Mouse (Mus musculus) stomach, embryonic 14.5 days (tissue): ENCODE measurements around the gene Hgd. TPM values are rescaled to one million over a fixed set of nuclear protein-coding genes. Genes with fewer than 3 reads are reported as not detected.
A peak's percentile ranks its signal among the peaks of the same experiment; 100 is the strongest.

Experiments
- ATAC-seq: fragments of 200-750 bp; cut with Nextera tagmentation; 2 replicates; pipeline ENCODE4 v1.8.0; 2017; ENCODE audit warnings: low read depth, moderate TSS enrichment; ENCODE audit not compliant: insufficient number of reproducible peaks, insufficient read depth, low FRiP score
- H3K27ac ChIP-seq: fragments of 300-500 bp; sonication (generic); 2 replicates; pipeline ENCODE4 v1.5.1; 2014; ENCODE audit warnings: mild to moderate bottlenecking, low read length, moderate library complexity, mixed read lengths
- H3K27me3 ChIP-seq: fragments of 300-500 bp; sonication (generic); 2 replicates; pipeline ENCODE4 v1.6.1; 2014; ENCODE audit warnings: low read length, control low read depth, mixed read lengths; ENCODE audit not compliant: control insufficient read depth, insufficient read depth
- H3K36me3 ChIP-seq: fragments of 300-500 bp; sonication (generic); 2 replicates; pipeline ENCODE4 v1.6.1; 2014; ENCODE audit warnings: mild to moderate bottlenecking, control low read depth, low read length, moderate library complexity, mixed read lengths; ENCODE audit not compliant: control insufficient read depth, insufficient read depth
- H3K4me1 ChIP-seq: fragments of 300-500 bp; sonication (generic); 2 replicates; pipeline ENCODE4 v1.6.1; 2014; ENCODE audit warnings: low read length, control low read depth, mixed read lengths; ENCODE audit not compliant: control insufficient read depth, insufficient read depth
- H3K4me2 ChIP-seq: fragments of 300-500 bp; sonication (generic); replicated peaks from 2 replicates; pipeline ENCODE4 v1.6.1; 2014; ENCODE audit warnings: low read depth, low read length, control low read depth
- H3K4me3 ChIP-seq: fragments of 300-500 bp; sonication (generic); 2 replicates; pipeline ENCODE4 v1.5.1; 2014; ENCODE audit warnings: low read depth, low read length, control low read depth
- H3K9ac ChIP-seq: fragments of 300-500 bp; sonication (generic); replicated peaks from 2 replicates; pipeline ENCODE4 v1.6.1; 2014; ENCODE audit warnings: low read depth, mild to moderate bottlenecking, control low read depth, low read length, moderate library complexity, mixed read lengths
- H3K9me3 ChIP-seq: fragments of 300-500 bp; sonication (generic); 2 replicates; pipeline ENCODE4 v1.6.1; 2016; ENCODE audit warnings: low read depth, low read length, control low read depth; ENCODE audit not compliant: control insufficient read depth
- WGBS: fragments of 180-500 bp; shearing (Covaris S2); extraction: QIAGEN DNeasy Blood & Tissue Kit; methylation state at CpG from one replicate; pipeline ENCODE4 v1.1.7; 2014; 5-methylcytosine and 5-hydroxymethylcytosine counted together
- polyA plus RNA-seq: library from polyadenylated mRNA; unstranded; fragments of >200 nt; fragmentation: Nextera tagmentation; extraction: Ambion mirVana; gene quantifications from 2 replicates; pipeline ENCODE4 v1.2.1, GENCODE M21; 2014

Gene Hgd
- polyA plus RNA-seq, 1 experiment from 2014 or later = not detected

GRCm38 (mm10) chr16:37603431-37603830 lies 23.5 kb downstream of the Hgd start:
- Histone ChIP-seq H3K4me1 (no peaks in the 10 kb centered on the region), H3K4me2 (no peak overlapping the region), H3K9ac (no peak overlapping the region), H3K27me3 (no peaks in the 10 kb centered on the region), H3K9me3 (no peaks in the 10 kb centered on the region), H3K4me3 (no peak overlapping the region), H3K27ac (no peak overlapping the region), H3K36me3 (no peaks in the 10 kb centered on the region)
- ATAC-seq = no peak
- WGBS = 89% methylated on average over 1 of the region's 1 CpGs

DNA sequence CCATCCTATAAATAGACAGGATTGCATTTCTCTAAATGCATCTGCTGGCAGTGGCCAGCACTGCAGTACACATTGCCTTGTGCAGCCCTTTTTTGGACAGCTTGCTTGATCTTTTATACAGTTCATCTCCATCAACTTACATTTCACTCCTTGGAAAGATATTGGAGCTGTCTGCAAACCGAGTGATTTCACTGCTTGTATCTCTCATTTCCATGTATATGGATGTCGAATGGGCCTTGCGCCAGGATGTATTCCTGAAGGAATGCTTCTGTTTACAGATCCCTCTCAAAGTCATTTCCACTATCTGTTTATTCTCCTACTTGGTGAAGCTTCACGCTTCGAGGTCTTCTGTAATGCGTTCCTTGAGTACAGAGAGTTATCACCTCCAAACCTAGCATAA lies 24.3 kb downstream of the Hgd start:
- Histone ChIP-seq H3K4me2 (no peak overlapping the region), H3K27me3 (no peaks in the 10 kb centered on the region), H3K9ac (no peak overlapping the region), H3K4me1 (no peaks in the 10 kb centered on the region), H3K27ac (no peak overlapping the region), H3K9me3 (no peaks in the 10 kb centered on the region), H3K4me3 (no peak overlapping the region), H3K36me3 (no peaks in the 10 kb centered on the region)
- ATAC-seq = no peak
- WGBS = 69% methylated on average over 6 of the region's 6 CpGs

- no peaks in the 10 kb centered on the region for H3K27me3 ChIP-seq
- 73% methylated on average over 8 of the region's 8 CpGs for WGBS
- no peaks in the 10 kb centered on the region for H3K4me1 ChIP-seq
- H3K9ac ChIP-seq = no peak overlapping the region
- H3K36me3 ChIP-seq = no peaks in the 10 kb centered on the region
- no peak overlapping the region for H3K27ac ChIP-seq
- no peak overlapping the region for H3K4me3 ChIP-seq
- no peaks in the 10 kb centered on the region for H3K9me3 ChIP-seq
- ATAC-seq = no peak
- H3K4me2 ChIP-seq = no peak overlapping the region
These were observed 30.4 kb downstream of the Hgd start for GRCm38 (mm10) chr16:37610333-37610732.

- Histone ChIP-seq H3K9me3 (no peaks in the 10 kb centered on the region), H3K9ac (no peak overlapping the region), H3K27me3 (no peaks in the 10 kb centered on the region), H3K4me3 (no peak overlapping the region), H3K4me2 (no peak overlapping the region), H3K4me1 (no peaks in the 10 kb centered on the region), H3K36me3 (no peaks in the 10 kb centered on the region), H3K27ac (no peak overlapping the region)
- no peak for ATAC-seq
- WGBS = 71% methylated on average over 7 of the region's 7 CpGs
These were observed 31.1 kb downstream of the Hgd start for GRCm38 (mm10) chr16:37611072-37611471.

GRCm38 (mm10) chr16:37612013-37612412 lies 32.1 kb downstream of the Hgd start:
- Histone ChIP-seq H3K4me1 (no peaks in the 10 kb centered on the region), H3K27ac (no peak overlapping the region), H3K36me3 (no peaks in the 10 kb centered on the region), H3K27me3 (no peaks in the 10 kb centered on the region), H3K9me3 (no peaks in the 10 kb centered on the region), H3K4me2 (no peak overlapping the region), H3K9ac (no peak overlapping the region), H3K4me3 (no peak overlapping the region)
- ATAC-seq = no peak
- 84% methylated on average over 5 of the region's 5 CpGs for WGBS

DNA sequence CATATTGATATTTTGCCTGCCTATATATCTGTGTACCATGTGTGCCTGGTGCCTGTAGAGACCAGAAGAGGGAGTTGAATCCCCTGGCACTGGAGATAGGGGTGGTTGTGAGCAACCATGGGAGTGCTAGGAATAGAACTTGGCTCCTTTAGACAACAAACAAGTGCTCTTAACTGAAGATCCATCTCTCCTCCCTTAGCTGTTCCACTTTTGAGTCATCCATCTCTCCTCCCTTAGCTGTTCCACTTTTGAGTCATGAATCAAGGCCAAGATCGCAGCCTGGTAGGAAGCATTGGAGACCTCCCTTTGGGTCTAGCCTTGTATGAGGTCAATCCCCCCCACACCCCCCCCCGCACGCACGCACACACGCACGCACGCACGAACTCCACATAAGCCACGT lies 34.6 kb downstream of the Hgd start:
- no peaks in the 10 kb centered on the region for H3K27me3 ChIP-seq
- H3K9ac ChIP-seq = no peak overlapping the region
- H3K36me3 ChIP-seq = no peaks in the 10 kb centered on the region
- 93% methylated on average over 9 of the region's 9 CpGs for WGBS
- H3K9me3 ChIP-seq = no peaks in the 10 kb centered on the region
- H3K4me3 ChIP-seq = no peak overlapping the region
- no peak for ATAC-seq
- no peaks in the 10 kb centered on the region for H3K4me1 ChIP-seq
- H3K27ac ChIP-seq = no peak overlapping the region
- no peak overlapping the region for H3K4me2 ChIP-seq

DNA sequence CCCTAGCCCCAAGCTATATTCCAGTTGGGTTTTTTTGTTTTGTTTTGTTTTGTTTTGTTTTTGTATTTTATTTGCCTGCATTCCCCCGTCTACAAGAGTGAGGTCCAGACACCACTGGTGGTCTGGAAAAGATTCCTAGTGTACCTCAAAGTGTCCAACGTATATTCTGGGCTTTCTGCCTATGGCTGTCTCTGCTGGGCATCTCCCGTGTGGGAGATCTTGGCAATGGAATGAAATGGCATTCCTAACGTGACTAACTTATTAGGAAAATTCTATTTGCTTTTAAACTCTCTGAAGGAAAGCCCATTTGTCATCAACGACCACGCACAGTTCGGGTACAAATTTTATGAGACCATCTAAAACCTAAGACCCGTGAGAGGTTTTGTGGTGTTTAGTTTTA lies 35.5 kb downstream of the Hgd start:
- no peak for ATAC-seq
- 57% methylated on average over 8 of the region's 8 CpGs for WGBS
- H3K27me3 ChIP-seq = no peaks in the 10 kb centered on the region

GRCm38 (mm10) chr16:37616104-37616503 lies 36.2 kb downstream of the Hgd start:
- Histone ChIP-seq H3K4me1 (no peaks in the 10 kb centered on the region), H3K9ac (no peak overlapping the region), H3K4me3 (no peak overlapping the region), H3K9me3 (no peaks in the 10 kb centered on the region), H3K4me2 (no peak overlapping the region), H3K27ac (no peak overlapping the region), H3K27me3 (no peaks in the 10 kb centered on the region), H3K36me3 (no peaks in the 10 kb centered on the region)
- ATAC-seq = no peak
- WGBS = 63% methylated on average over 8 of the region's 8 CpGs

More for the DNA sequence above, 35.5 kb downstream of the Hgd start:
- Histone ChIP-seq H3K9me3 (no peaks in the 10 kb centered on the region), H3K36me3 (no peaks in the 10 kb centered on the region), H3K4me2 (no peak overlapping the region), H3K4me1 (no peaks in the 10 kb centered on the region), H3K27ac (no peak overlapping the region), H3K9ac (no peak overlapping the region), H3K4me3 (no peak overlapping the region)

DNA sequence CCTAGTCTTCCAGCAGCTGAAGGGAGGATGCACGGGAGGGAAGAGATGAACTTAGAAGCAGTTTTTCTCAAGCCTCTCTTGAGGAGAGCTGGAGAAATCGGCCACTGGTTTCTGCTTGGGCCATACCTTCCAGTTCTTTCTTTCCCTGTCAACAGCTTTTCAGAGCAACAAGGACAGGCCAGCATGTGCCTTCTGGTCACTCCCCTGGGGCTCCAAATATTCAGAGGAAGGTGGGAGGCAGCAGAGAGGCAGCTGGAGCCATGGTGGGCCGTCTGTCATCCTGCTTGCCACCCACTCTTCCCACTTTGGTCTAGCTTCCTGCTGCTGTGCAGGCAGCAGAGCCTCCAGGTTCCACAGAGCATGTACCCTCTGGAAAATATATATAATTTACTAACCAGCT lies 37.7 kb downstream of the Hgd start:
- Histone ChIP-seq H3K4me3 (no peak overlapping the region), H3K9ac (no peak overlapping the region), H3K9me3 (no peaks in the 10 kb centered on the region), H3K4me1 (no peaks in the 10 kb centered on the region), H3K27me3 (no peaks in the 10 kb centered on the region), H3K36me3 (no peaks in the 10 kb centered on the region), H3K27ac (peak overlapping the region; percentile 11; the same call in 1 of the 2 replicates), H3K4me2 (no peak overlapping the region)
- no peak for ATAC-seq
- 33% methylated on average over 3 of the region's 3 CpGs for WGBS
